Mouse (Mus musculus): ENCODE data around the gene Syt1.

Gene Syt1

DNA sequence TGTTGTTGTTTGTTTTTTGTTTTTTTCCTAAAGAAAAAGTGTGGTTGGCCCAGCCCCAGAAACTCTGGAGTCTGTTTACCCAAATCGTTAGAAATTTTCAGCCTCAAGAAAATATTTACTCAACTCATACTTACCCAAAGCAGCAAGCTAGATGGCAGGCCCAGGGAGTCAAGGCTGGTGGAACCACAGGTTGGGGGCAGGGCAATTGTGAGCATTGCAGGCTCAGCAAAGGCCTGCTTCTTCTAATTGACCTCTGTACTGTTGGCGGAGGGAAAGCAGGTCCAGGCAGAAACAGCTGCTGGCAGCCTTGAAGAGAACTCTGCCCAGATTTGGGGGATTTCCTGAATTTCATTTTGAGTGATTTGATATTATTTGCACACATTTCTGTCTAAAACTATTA, 557.2 kb downstream of the Syt1 start:
- DNase-seq (ENCODE audit: inconsistent age in 2 of 2, low spot score in 1 of 2): no peak

DNA sequence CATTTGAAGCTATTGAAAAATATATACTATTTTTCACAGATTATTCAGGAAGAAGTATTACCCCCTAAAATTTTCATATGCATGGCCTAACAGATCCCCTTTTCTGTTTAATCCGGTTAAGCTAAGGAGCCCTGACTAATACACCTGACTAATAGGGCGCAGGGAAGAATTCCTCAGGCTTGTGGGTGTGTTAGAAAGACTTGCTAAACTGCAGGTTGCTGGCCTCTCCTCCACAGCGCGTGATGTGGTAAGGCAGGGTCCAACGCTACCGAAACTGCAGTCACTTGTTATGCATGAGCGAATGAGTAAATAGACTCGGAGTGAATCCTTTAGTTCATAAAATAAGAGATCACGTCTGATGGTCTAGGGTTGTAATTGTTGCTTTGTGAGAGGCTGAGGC, 558.4 kb downstream of the Syt1 start:
- DNase-seq (ENCODE audit: inconsistent age in 2 of 2, low spot score in 1 of 2): no peak

DNA sequence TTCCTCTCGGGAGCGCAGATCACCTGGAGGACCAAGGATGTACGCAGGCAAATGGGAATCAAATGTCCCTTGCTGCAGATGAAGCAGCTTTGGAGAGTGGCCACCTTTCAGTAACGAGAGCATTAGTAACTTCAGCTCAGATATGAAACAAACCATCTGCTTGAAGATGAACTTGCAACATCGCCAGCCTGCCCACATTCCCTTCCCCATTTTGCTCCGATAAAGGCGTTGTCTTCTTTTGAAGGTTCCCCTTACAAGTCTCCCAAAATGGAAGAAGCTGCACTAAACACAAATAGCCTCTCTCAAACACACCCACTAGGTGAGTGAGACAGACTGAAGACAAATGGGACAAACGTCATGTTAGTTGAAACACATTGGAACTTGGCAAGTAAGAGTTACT, 559.3 kb downstream of the Syt1 start:
- no peak for DNase-seq (ENCODE audit: inconsistent age in 2 of 2, low spot score in 1 of 2)

DNA sequence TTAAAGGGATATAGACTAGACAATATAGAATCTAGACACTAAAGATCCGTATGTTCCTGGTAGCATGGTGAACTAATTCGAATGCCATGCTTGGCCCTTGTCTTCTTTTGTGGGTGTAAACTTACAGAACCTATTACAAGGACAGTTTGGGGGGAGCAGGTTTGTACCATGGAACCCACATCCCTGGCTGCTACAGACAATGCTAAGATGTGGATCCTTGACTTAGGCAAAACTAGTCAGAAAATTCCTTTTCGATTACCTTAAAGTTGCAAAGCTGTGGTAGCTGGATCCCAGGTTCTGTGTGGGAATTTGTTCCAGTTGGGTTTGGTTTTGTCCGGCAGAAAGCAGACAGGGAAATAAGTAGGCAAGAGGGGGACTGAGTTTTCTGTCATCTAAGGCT, 560.4 kb downstream of the Syt1 start:
- DNase-seq (ENCODE audit: inconsistent age in 2 of 2, low spot score in 1 of 2): no peak

DNA sequence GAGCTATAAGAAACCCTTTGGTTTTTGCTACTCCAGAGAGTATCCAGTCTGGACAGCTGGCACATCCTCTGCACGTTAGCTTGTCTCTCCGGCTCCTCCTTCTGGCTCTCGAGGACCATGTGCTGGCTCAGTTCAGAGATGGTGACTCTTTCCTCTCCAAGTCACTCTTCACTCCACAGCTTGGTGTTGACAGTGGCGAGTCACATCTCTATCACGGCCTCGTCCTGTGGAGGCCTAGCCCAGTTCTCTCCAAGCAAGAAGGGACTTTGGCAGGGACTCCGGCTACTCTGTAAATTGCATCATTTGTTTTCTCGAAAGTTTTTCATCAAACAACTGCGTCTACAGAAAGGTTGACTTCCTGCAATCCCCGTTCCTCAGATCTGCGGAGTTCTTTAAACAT, 562.4 kb downstream of the Syt1 start:
- DNase-seq (ENCODE audit: inconsistent age in 2 of 2, low spot score in 1 of 2): no peak
